Mouse (Mus musculus): ENCODE measurements around the gene Mrm2.

The Mrm2 gene

GRCm38 (mm10) chr5:140342880-140343279 is 11.2 kb upstream of the Mrm2 start:
- DNase-seq (ENCODE audit: low read depth) = no peak

DNA sequence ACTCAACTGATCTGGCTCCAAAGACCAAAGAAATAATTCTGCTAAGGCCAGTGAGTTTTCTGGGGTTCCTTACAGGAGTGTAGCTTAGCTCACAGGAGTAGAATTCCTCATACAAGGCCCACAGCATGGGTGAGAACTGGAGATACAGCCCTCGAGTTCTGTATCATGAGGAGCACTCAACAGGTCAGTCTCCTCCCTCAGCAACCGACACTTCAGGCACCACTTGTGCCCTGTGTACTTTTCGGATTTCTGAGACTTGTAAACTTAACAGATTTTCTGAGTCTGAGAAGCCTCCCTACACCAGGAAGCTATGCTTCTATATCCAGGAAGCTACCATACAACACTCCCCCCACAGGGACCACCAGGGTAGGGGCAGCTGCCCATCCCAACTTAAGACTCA is 8.1 kb upstream of the Mrm2 start:
- no peak for DNase-seq (ENCODE audit: low read depth)

DNA sequence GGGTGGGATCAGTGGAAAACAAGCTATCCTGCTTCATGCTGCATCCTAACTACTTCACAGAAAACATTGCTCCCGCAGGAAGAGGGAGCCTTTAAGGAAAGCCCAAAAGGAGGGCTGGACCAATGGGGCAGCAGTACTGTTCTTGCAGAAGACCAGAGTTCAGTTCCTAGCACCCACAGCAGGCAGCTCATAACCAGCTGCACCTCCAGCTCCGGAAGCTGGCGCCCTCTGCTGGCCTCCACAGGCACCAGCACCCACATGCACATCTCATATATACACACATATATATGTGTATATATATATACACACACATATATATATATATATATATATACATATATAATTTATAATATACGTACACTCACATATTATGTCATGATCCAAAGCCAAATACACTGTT is 7.1 kb upstream of the Mrm2 start:
- DNase-seq (ENCODE audit: low read depth) = no peak

DNA sequence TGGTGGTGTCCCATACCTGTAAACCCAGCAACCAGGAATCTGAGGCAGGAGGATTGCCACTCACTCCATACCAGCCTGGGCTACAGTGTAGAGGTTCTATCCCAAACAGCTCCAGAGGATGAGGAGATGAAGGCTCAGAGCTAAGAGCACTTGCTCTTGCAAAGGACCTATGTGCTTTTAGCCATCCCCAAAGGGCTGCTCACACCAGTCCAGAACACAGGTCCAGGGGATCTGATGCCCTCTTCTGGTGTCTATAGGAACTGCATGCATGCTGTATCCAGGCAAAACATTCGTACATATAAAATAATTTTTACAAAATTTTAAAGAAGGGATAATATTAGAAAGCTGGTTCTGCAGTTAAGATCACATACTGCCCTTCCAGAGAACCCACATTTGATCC is 5.0 kb upstream of the Mrm2 start:
- no peak for DNase-seq (ENCODE audit: low read depth)

- DNase-seq (ENCODE audit: low read depth) = no peak
These were observed 1.9 kb upstream of the Mrm2 start for GRCm38 (mm10) chr5:140333631-140334030.

DNA sequence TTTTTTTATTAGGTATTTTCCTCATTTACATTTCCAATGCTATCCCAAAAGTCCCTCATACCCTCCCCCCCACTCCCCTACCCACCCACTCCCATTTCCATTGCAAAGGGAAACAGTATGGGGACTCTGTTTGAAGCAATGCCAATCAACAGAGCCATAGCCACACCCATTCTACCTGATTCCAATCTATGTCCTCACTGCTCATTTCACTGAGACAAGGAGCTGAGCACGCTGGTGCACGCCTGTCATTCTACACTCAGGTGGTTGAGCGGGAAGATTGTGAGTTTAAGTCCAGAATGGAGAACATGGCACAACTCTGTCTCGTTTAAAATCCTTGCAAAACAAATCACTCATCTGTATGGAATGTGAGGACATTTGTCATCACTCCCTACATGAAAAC is 821 bp upstream of the Mrm2 start:
- no peak for DNase-seq (ENCODE audit: low read depth)

GRCm38 (mm10) chr5:140324058-140324457 is 7.6 kb downstream of the Mrm2 start:
- DNase-seq (ENCODE audit: low read depth) = no peak

- DNase-seq (ENCODE audit: low read depth) = no peak
These were observed 9.7 kb downstream of the Mrm2 start for GRCm38 (mm10) chr5:140321756-140322575.

- DNase-seq (ENCODE audit: low read depth) = peak; percentile 98
These were observed 10.5 kb downstream of the Mrm2 start, which contains the start of the genes Mad1l1 and Nudt1 for GRCm38 (mm10) chr5:140321042-140321755. Mad1l1 (minus strand) TSS chr5:140321552. Nudt1 (plus strand) TSS chr5:140321656.

DNA sequence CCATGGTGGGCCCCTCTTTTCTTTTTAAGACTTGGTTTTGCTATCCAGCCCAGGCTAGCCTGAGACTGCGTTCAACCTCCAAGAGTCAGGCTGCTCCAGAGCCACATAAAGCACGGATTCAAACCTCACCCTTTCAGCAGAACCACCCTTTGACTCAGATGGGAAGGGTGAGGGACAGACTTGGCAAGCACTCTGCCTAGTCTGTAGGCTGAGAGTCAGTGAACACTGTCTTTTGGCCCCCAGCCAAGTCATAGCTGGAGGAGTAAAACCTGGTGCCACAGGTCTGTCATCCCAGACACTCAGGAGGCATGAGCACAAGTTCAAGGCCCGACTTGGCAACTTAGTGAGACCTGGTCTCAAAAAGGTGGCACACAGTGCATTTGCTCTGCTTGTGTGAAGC is 15.0 kb downstream of the Mrm2 start:
- no peak for DNase-seq (ENCODE audit: low read depth)

DNA sequence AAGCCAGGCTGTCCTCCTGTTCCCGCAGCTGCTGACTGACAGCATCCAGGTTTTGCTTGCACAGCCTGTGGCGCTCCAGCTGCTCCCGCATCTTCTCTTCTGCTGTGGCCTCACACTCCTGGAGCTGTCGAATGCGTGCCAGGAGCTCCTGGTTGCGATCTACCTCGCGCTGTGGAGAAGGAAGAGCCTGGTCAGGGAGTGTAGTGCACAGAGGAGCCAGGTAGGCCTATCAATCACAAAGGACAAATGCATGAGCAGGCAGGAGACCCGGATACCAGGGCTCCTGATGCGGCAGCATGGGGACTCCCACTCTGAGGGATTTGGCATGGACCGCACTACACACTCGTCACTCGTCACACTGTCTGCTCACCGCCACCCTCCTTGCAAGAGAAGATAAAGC is 24.1 kb downstream of the Mrm2 start:
- no peak for DNase-seq (ENCODE audit: low read depth)

DNA sequence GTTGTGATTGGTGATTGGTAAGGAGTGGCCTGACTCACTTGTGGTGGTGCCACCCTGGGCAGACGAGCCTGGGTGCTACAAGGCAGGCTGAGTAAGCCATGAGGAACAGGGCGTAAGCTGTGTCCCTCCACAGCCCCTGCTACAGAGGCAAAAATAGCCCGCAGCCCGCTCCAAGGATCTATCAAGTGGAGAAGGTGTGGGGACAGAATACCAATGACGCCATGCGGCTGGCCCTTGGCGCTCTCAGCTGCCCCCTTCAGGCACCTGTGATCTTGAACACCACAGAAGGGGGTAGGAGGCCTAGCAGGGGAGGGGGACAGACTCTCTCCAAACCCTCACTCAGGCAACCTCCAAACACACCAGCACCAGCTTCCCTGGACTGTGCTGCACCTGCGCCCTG is 25.7 kb downstream of the Mrm2 start:
- DNase-seq (ENCODE audit: low read depth) = no peak

- no peak for DNase-seq (ENCODE audit: low read depth)
These were observed 33.4 kb downstream of the Mrm2 start for GRCm38 (mm10) chr5:140298291-140298690.

- peak; percentile 39 for DNase-seq (ENCODE audit: low read depth)
These were observed 39.5 kb downstream of the Mrm2 start for GRCm38 (mm10) chr5:140292152-140292551.

- no peak for DNase-seq (ENCODE audit: low read depth)
These were observed 42.5 kb downstream of the Mrm2 start for GRCm38 (mm10) chr5:140289161-140289560.

- DNase-seq (ENCODE audit: low read depth) = no peak
These were observed 43.4 kb downstream of the Mrm2 start for GRCm38 (mm10) chr5:140288287-140288686.

GRCm38 (mm10) chr5:140284761-140285160 is 46.9 kb downstream of the Mrm2 start:
- no peak for DNase-seq (ENCODE audit: low read depth)

DNA sequence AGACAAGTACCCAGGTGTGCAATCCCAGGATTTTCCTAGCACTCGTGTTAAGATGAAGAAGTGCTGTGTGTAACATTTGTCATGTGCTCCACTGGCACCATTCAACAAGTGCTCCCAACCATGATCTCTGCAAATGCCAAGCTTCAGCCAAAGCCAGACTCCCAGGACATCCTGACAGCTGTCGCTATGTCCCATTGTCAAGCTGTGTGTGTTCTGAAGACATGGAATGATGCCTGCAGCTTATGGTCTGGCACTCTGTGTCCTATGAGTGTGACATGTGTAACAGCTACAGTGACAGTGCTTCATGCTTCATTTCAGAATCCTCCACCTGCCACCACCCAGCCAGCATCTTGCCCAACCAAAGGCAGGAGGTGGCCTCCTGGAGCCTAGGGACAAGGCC is 47.7 kb downstream of the Mrm2 start:
- DNase-seq (ENCODE audit: low read depth) = no peak

DNA sequence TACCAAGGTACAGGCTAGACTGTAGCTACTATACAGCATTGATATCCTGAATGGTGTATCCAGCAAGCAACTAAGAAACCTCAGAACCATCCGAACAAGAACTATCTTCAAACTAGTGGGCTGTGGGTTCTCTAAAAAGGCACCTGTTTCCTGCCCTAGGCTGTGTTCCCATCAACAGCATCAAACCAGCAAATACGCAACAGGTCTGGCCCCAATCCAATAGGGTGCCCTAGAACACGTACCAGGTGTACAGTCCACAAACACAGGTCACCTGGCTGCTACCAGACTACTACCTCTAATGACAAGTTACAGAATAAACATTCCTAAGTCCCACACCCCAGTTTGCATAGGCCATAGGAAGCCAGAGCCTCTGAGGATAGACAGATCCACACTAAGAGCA is 48.8 kb downstream of the Mrm2 start:
- no peak for DNase-seq (ENCODE audit: low read depth)

- no peak for DNase-seq (ENCODE audit: low read depth)
These were observed 49.3 kb downstream of the Mrm2 start for GRCm38 (mm10) chr5:140282376-140282775.

GRCm38 (mm10) chr5:140280205-140280604 is 51.5 kb downstream of the Mrm2 start:
- no peak for DNase-seq (ENCODE audit: low read depth)

All from c-Kit-positive CD71-positive TER-119-negative erythroid progenitor cells, embryonic 14.5 days (primary cell).